Mouse (Mus musculus) liver, adult 2 months (tissue): Measurements from ENCODE around the gene Pramel5. TPM values are rescaled to one million over a fixed set of nuclear protein-coding genes. Genes with fewer than 3 reads are reported as not detected.
"Not testable (repeated sequence)": the region's sequence is repeated elsewhere in the genome, so short reads cannot be mapped to it uniquely, and the experiment has no call there.

ENCODE experiments used
- DNase-seq: peaks from one replicate; pipeline ENCODE4 v3.0.0-alpha.2; 2011; ENCODE audit warnings: low read depth, low spot score; ENCODE audit errors: extremely low read depth
- H3K27ac ChIP-seq: fragments of 200-500 bp; replicated peaks from 2 replicates; pipeline ENCODE4 v1.5.1; 2012; ENCODE audit warnings: low read depth, mild to moderate bottlenecking, control low read depth, inconsistent platforms, low read length; ENCODE audit not compliant: insufficient read depth
- H3K27me3 ChIP-seq: fragments of 200-500 bp; 2 replicates; pipeline ENCODE4 v1.6.1; 2012; ENCODE audit warnings: mild to moderate bottlenecking, moderate library complexity, low read length, inconsistent platforms; ENCODE audit not compliant: control insufficient read depth, insufficient read depth
- H3K36me3 ChIP-seq: fragments of 200-500 bp; 2 replicates; pipeline ENCODE4 v1.6.1; 2012; ENCODE audit warnings: low read length, inconsistent platforms; ENCODE audit not compliant: control insufficient read depth, insufficient read depth
- H3K4me1 ChIP-seq: fragments of 200-500 bp; 2 replicates; pipeline ENCODE4 v1.6.1; 2011; ENCODE audit warnings: low read length; ENCODE audit not compliant: control insufficient read depth, insufficient read depth
- H3K4me3 ChIP-seq: fragments of 200-500 bp; 2 replicates; pipeline ENCODE4 v1.5.1; 2011; ENCODE audit warnings: low read depth, mild to moderate bottlenecking, control low read depth, low read length, moderate library complexity; ENCODE audit not compliant: insufficient read depth
- H3K79me2 ChIP-seq: fragments of 200-500 bp; 2 replicates; pipeline ENCODE4 v1.6.1; 2012; ENCODE audit warnings: inconsistent platforms, mild to moderate bottlenecking, low read length, moderate library complexity; ENCODE audit not compliant: control insufficient read depth, insufficient read depth
- H3K9ac ChIP-seq: fragments of 200-500 bp; 2 replicates; pipeline ENCODE4 v1.6.1; 2012; ENCODE audit warnings: low read depth, mild to moderate bottlenecking, control low read depth, inconsistent platforms, low read length
- WGBS: fragments of 180-500 bp; shearing (Covaris S2); methylation state at CpG from one replicate; pipeline ENCODE4 v1.1.7; 2018; 5-methylcytosine and 5-hydroxymethylcytosine counted together
- polyA plus RNA-seq: library from polyadenylated mRNA; depleted of rRNA; stranded (reverse); fragments of >200 nt; gene quantifications from 2 replicates; pipeline ENCODE4 v1.2.3, GENCODE M21; 2012; rRNA removed
- total RNA-seq: library from RNA; depleted of rRNA; stranded (reverse); fragments of >200 nt; gene quantifications from 2 replicates; pipeline ENCODE4 v1.2.3, GENCODE M21; 2014; rRNA removed

The Pramel5 gene
- total RNA-seq (not detected in 2 replicates), polyA plus RNA-seq (not detected in 2 replicates)

DNA sequence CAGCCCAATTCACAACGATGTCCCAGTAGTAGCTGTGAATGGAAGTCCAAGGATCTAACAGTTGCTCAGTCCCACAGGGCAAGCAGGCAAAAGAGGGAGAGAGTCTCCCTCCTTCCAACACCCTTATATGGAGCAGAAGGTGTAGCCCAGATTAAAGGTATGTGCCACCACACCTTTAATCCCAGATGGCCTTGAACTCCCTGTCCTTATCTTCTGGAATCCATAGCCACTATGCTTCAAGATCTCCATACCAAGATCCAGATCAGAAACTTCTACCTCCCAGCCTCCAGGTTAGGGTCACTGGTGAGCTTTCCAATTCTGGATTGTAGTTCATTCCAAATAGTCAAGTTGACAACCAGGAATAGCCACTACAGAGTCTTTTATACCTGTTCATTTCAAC, at the start of gene Pramel5:
Pramel5 (minus strand) TSS at position 101 of the 400 bp plus-strand sequence.
- DNase-seq, result not testable (repeated sequence)

DNA sequence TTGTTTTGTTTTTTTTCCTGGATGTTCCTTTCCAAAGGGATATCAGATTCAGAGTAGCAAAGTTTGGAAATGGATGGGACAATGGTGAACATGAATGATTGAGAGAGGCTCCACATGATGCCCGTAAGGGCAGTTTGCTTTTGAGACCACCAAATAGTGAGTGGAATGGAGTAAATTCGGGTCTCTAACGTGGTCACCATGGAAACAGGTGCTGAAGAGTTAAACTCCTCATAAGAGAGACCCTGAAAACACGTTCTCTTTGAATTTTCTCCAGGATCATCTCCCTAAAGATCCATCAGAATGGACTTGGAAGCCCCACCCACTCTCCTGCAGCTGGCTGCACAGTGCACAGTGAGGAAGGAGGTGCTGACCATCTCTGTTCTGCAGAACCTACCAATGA, 49.7 kb upstream of the Pramel5 start, which contains the start of gene Gm13128:
Gm13128 (plus strand) TSS at position 301 of the 400 bp plus-strand sequence.
- 55% methylated on average over 4 of the region's 4 CpGs for WGBS
- not testable (repeated sequence) for DNase-seq, H3K4me3 ChIP-seq, H3K79me2 ChIP-seq, H3K27ac ChIP-seq, H3K27me3 ChIP-seq, H3K4me1 ChIP-seq, H3K9ac ChIP-seq, H3K36me3 ChIP-seq

More for the DNA sequence above, at the start of gene Pramel5:
- H3K79me2 ChIP-seq, H3K9ac ChIP-seq, H3K4me1 ChIP-seq, H3K36me3 ChIP-seq, H3K27ac ChIP-seq, H3K4me3 ChIP-seq, H3K27me3 ChIP-seq: not testable (repeated sequence)
- WGBS, result 68% methylated on average over 1 of the region's 1 CpGs

DNA sequence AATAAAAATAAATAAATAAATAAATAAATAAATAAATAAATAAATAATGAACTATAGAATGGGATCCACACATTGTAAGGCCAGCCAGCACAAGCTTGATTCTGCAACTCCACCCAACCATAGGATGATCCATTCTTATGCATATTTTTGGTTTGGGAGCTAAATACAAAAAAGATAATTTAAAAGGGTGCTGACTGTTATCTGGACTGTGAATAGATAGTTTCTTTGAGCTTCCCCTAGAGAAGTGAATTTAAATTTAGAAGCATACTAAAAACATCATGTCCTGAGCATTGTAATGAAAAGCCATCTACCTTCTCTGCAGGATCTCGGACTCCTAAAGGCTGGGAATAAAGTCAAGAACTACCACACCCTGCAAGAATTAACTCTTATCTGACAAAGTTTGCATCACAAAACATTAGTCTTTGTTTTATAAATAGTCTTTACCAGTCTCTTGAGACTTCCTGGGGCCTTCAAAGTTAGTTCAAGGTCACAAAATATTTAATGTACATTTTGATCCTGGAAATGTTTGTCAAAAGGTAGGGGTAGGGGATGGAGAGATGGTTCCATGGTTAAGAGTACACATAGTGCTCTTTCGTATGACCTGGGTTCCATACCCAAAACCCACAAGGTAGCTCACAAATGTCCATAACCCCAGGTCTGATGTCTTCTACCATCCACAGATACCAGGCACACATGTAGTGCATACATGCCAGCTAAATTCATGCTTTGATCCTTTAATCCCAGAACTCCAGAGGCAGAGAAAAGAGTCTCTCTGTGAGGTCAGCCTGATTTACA, 32.6 kb upstream of the Pramel5 start:
- DNase-seq, H3K4me1 ChIP-seq, H3K9ac ChIP-seq, H3K36me3 ChIP-seq, H3K27ac ChIP-seq, H3K4me3 ChIP-seq, H3K79me2 ChIP-seq, H3K27me3 ChIP-seq: not testable (repeated sequence)
- WGBS, result 62% methylated on average over 2 of the region's 2 CpGs

DNA sequence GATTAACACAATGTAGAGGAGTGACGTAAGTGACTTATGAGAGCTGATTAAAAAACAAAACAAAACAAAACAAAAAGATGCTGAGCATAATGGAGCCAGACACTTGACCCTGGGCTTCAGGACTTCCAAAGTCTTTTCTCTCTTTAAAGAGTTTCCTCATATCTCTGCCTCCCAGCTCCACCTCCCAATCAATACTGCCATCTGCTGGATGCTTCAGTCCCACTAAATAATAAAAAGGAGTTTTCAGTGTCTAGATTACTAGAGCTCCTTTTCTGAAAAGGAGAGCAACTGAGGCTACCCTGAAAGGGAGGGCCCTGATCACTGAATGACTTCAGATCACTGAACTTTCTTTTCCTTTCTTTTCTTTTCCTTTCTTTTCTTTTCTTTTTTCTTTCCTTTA, 19.1 kb upstream of the Pramel5 start:
- DNase-seq, H3K9ac ChIP-seq, H3K4me3 ChIP-seq, H3K79me2 ChIP-seq, H3K27me3 ChIP-seq, H3K4me1 ChIP-seq, H3K36me3 ChIP-seq, H3K27ac ChIP-seq: not testable (repeated sequence)
- 47% methylated on average over 1 of the region's 1 CpGs for WGBS

DNA sequence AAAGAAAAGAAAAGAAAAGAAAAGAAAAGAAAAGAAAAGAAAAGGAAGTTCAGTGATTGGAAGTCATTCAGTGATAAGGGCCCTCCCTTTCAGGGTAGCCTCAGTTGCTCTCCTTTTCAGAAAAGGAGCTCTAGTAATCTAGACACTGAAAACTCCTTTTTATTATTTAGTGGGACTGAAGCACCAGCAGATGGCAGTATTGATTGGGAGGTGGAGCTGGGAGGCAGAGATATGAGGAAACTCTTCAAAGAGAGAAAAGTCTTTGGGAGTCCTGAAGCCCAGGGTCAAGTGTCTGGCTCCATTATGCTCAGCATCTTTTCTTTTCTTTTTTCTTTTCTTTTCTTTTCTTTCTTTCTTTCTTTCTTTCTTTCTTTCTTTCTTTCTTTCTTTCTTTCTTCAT, 25.5 kb downstream of the Pramel5 start:
- H3K27ac ChIP-seq, H3K4me3 ChIP-seq, H3K27me3 ChIP-seq, H3K4me1 ChIP-seq, H3K36me3 ChIP-seq, H3K9ac ChIP-seq, H3K79me2 ChIP-seq: not testable (repeated sequence)
- DNase-seq, result peak; percentile 4

Other genes starting within 250 kb of the Pramel5 start
- not detected in 2 replicates for gene Pramel4, start 221.4 kb downstream of the Pramel5 start, total RNA-seq
- not detected in 2 replicates for gene Pramel4, start 221.4 kb downstream of the Pramel5 start, polyA plus RNA-seq
- gene Gm13102, start 174.0 kb downstream of the Pramel5 start, total RNA-seq, result not detected in 2 replicates
- not detected in 2 replicates for gene Gm13102, start 174.0 kb downstream of the Pramel5 start, polyA plus RNA-seq
- not detected in 2 replicates for gene Oog3, start 117.8 kb downstream of the Pramel5 start, total RNA-seq
- gene Oog3, start 117.8 kb downstream of the Pramel5 start, polyA plus RNA-seq, result not detected in 2 replicates
- gene Oog2, start 89.8 kb downstream of the Pramel5 start, total RNA-seq, result not detected in 2 replicates
- not detected in 2 replicates for gene Oog2, start 89.8 kb downstream of the Pramel5 start, polyA plus RNA-seq
- not detected in 2 replicates for gene C87977, start 67.2 kb downstream of the Pramel5 start, total RNA-seq
- not detected in 2 replicates for gene C87977, start 67.2 kb downstream of the Pramel5 start, polyA plus RNA-seq
- gene Gm13128, start 49.8 kb upstream of the Pramel5 start, total RNA-seq, result not detected in 2 replicates
- not detected in 2 replicates for gene Gm13128, start 49.8 kb upstream of the Pramel5 start, polyA plus RNA-seq
- not detected in 2 replicates for gene Gm13119, start 77.5 kb upstream of the Pramel5 start, total RNA-seq
- not detected in 2 replicates for gene Gm13119, start 77.5 kb upstream of the Pramel5 start, polyA plus RNA-seq
- not detected in 2 replicates for gene Pramef20, start 97.4 kb upstream of the Pramel5 start, total RNA-seq
- not detected in 2 replicates for gene Pramef20, start 97.4 kb upstream of the Pramel5 start, polyA plus RNA-seq
- gene Pramef12, start 128.0 kb upstream of the Pramel5 start, total RNA-seq, result not detected in 2 replicates
- not detected in 2 replicates for gene Pramef12, start 128.0 kb upstream of the Pramel5 start, polyA plus RNA-seq
- gene 1700012P22Rik, start 158.3 kb upstream of the Pramel5 start, total RNA-seq, result not detected in 2 replicates
- gene 1700012P22Rik, start 158.3 kb upstream of the Pramel5 start, polyA plus RNA-seq, result not detected in 2 replicates
- gene Gm9944, start 172.8 kb upstream of the Pramel5 start, total RNA-seq, result not detected in 2 replicates
- gene Gm9944, start 172.8 kb upstream of the Pramel5 start, polyA plus RNA-seq, result not detected in 2 replicates
- gene Aadacl3, start 183.3 kb upstream of the Pramel5 start, total RNA-seq, result not detected in 2 replicates
- not detected in 2 replicates for gene Aadacl3, start 183.3 kb upstream of the Pramel5 start, polyA plus RNA-seq
- gene 9430007A20Rik, start 239.3 kb upstream of the Pramel5 start, total RNA-seq, result not detected in 2 replicates
- not detected in 2 replicates for gene 9430007A20Rik, start 239.3 kb upstream of the Pramel5 start, polyA plus RNA-seq